Mouse (Mus musculus) activated CD4-positive, CD25-positive, alpha-beta regulatory T cell, adult 9 weeks (primary cell): ENCODE results near the gene Zmym3. TPM values are rescaled to one million over a fixed set of nuclear protein-coding genes. Genes with fewer than 3 reads are reported as not detected.

ENCODE experiments used
- polyA plus RNA-seq: library from polyadenylated mRNA; unstranded; fragments of 100-300 nt; shearing (Covaris generic); gene quantifications from one replicate; pipeline ENCODE4 v1.2.1, GENCODE M21; 2017

Gene Zmym3
- polyA plus RNA-seq: 19.1 TPM

GRCm38 (mm10) chrX:101420700-101421095 is at the start of gene Zmym3:
Zmym3 (minus strand) TSS chrX:101420849.

GRCm38 (mm10) chrX:101448886-101449475 is 28.3 kb upstream of the Zmym3 start, which contains the start of gene Itgb1bp2:
Itgb1bp2 (plus strand) TSS chrX:101449088.

GRCm38 (mm10) chrX:101429142-101429949 is 8.7 kb upstream of the Zmym3 start, which contains the start of gene Nono:
Nono (plus strand) TSS chrX:101429318.

GRCm38 (mm10) chrX:101376190-101376968 is 44.3 kb downstream of the Zmym3 start, which contains the start of gene Gjb1:
Gjb1 (plus strand) TSS chrX:101376378.

Other genes with a start within 250 kb of the Zmym3 start
- 71.1 TPM for gene Snx12, start 198.3 kb downstream of the Zmym3 start, polyA plus RNA-seq
- gene Foxo4, start 166.3 kb downstream of the Zmym3 start, polyA plus RNA-seq: 2.4 TPM
- gene Gm614, start 156.9 kb downstream of the Zmym3 start, polyA plus RNA-seq: 3.7 TPM
- 1,690 TPM for gene Il2rg, start 152.6 kb downstream of the Zmym3 start, polyA plus RNA-seq
- gene Gm20489, start 151.8 kb downstream of the Zmym3 start, polyA plus RNA-seq: not detected
- gene Med12, start 146.8 kb downstream of the Zmym3 start, polyA plus RNA-seq: 116 TPM
- gene Nlgn3, start 121.7 kb downstream of the Zmym3 start, polyA plus RNA-seq: not detected
- gene Gjb1, start 44.5 kb downstream of the Zmym3 start, polyA plus RNA-seq: not detected
- 329 TPM for gene Nono, start 8.5 kb upstream of the Zmym3 start, polyA plus RNA-seq
- gene Itgb1bp2, start 28.2 kb upstream of the Zmym3 start, polyA plus RNA-seq: 1.1 TPM
- gene Taf1, start 111.9 kb upstream of the Zmym3 start, polyA plus RNA-seq: 35.2 TPM
- gene Ogt, start 219.2 kb upstream of the Zmym3 start, polyA plus RNA-seq: 393 TPM